Mouse (Mus musculus) ES-E14 (cell line): Measurements from ENCODE around the gene Nle1. TPM values are rescaled to one million over a fixed set of nuclear protein-coding genes. Genes with fewer than 3 reads are reported as not detected.

Experiments used
- DNase-seq: peaks from one replicate; pipeline ENCODE4 v3.0.0-alpha.2; 2013; ENCODE audit warnings: low read depth, low spot score
- H3K27ac ChIP-seq: 2 replicates; pipeline ENCODE4 v1.5.1; 2012; ENCODE audit warnings: low read depth, mild to moderate bottlenecking, low read length, moderate library complexity, mixed read lengths; ENCODE audit not compliant: poor library complexity, insufficient read depth, severe bottlenecking
- H3K36me3 ChIP-seq: 2 replicates; pipeline ENCODE4 v1.6.1; 2012; ENCODE audit warnings: mild to moderate bottlenecking, low read length, moderate library complexity, mixed read lengths; ENCODE audit not compliant: control insufficient read depth, poor library complexity, insufficient read depth, severe bottlenecking
- H3K4me1 ChIP-seq, 2 experiments: fragments of 150-350 bp in 1 of 2; sonication (generic) in 1 of 2; 2 replicates each; pipeline ENCODE4 v1.6.1; 2012; ENCODE audit warnings: low read length in 2 of 2, mild to moderate bottlenecking in 1 of 2, mixed read lengths in 1 of 2; ENCODE audit not compliant: control insufficient read depth in 2 of 2, insufficient read depth in 2 of 2, poor library complexity in 1 of 2
- H3K4me3 ChIP-seq, 2 experiments: fragments of 150-350 bp in 1 of 2; sonication (generic) in 1 of 2; 2 replicates each; pipeline ENCODE4 v1.5.1; 2012; ENCODE audit warnings: low read length in 2 of 2, low read depth in 1 of 2, mild to moderate bottlenecking in 1 of 2, mixed read lengths in 1 of 2; ENCODE audit not compliant: insufficient read depth in 1 of 2, poor library complexity in 1 of 2, severe bottlenecking in 1 of 2
- H3K9ac ChIP-seq: 2 replicates; pipeline ENCODE4 v1.6.1; 2012; ENCODE audit warnings: low read depth, mild to moderate bottlenecking, low read length, mixed read lengths; ENCODE audit not compliant: poor library complexity, insufficient read depth, severe bottlenecking
- H3K9me3 ChIP-seq: fragments of 150-350 bp; sonication (generic); 2 replicates; pipeline ENCODE4 v1.6.1; 2012; ENCODE audit warnings: low read depth, mild to moderate bottlenecking, low read length; ENCODE audit not compliant: control insufficient read depth, insufficient read depth
- CHD2 ChIP-seq: IDR thresholded peaks from 2 replicates; pipeline ENCODE4 v1.6.1; 2014; ENCODE audit warnings: mild to moderate bottlenecking, low read depth, low read length, inconsistent platforms
- HCFC1 ChIP-seq: IDR thresholded peaks from 2 replicates; pipeline ENCODE4 v1.6.1; 2012; ENCODE audit warnings: low read length, inconsistent platforms, borderline replicate concordance; ENCODE audit not compliant: insufficient read depth
- MAFK ChIP-seq: IDR thresholded peaks from 2 replicates; pipeline ENCODE4 v1.6.1; 2014; ENCODE audit warnings: mild to moderate bottlenecking, low read depth, low read length, inconsistent platforms; ENCODE audit not compliant: insufficient read depth
- ZC3H11A ChIP-seq: IDR thresholded peaks from 2 replicates; pipeline ENCODE4 v1.6.1; 2012; ENCODE audit warnings: low read depth, mild to moderate bottlenecking, inconsistent platforms, low read length, borderline replicate concordance
- ZNF384 ChIP-seq: IDR thresholded peaks from 2 replicates; pipeline ENCODE4 v1.6.1; 2012; ENCODE audit warnings: low read depth, low read length, inconsistent platforms
- in situ Hi-C, 2 experiments: fragments of 600-800 bp; cut with MboI; formaldehyde crosslinking; loops; one replicate each; pipeline ENCODE4 v1.15.1; 2025; ENCODE audit warnings: low sequenced_read_pairs in 2 of 2, inconsistent platforms in 1 of 2; ENCODE audit not compliant: unreplicated experiment in 2 of 2
- total RNA-seq: library from RNA; depleted of rRNA; stranded (reverse); fragments of 300-350 nt; gene quantifications from 2 replicates; pipeline ENCODE4 v1.2.3, GENCODE M21; 2012

The Nle1 gene
- total RNA-seq, 1 experiment, result 61.5 TPM

DNA sequence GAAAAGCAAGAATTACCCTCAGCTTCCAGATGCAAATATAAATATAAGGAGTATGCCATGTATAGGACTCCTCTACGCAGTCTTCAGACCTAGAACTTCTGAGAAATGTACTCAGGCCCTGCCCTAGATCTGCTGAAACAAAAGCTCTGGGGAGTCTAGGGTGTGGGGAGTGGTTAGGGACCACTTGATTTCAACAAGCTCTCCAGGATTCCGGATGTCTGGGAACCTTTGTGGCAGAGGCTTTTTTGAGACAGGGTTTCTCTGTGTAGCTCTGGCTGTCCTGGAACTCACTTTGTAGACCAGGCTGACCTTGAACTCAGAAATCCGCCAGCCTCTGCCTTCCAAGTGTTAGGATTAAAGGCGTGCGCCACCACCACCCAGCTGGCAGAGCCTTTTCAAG lies 2.4 kb downstream of the Nle1 start:
- no peak for DNase-seq
- no peaks in the 10 kb centered on the region for H3K9me3 ChIP-seq
- no peak overlapping the region for H3K4me3 ChIP-seq
- peaks cover 45% of the 10 kb centered on the region for H3K36me3 ChIP-seq
- peaks cover 2 to 8% of the 10 kb centered on the region in 2 experiments; a peak in 1 of 4 replicates for H3K4me1 ChIP-seq
- H3K27ac ChIP-seq, result no peak overlapping the region
- no peak for TF ChIP-seq ZNF384
- TF ChIP-seq ZC3H11A, result no peak
- TF ChIP-seq CHD2, result no peak
- no peak for TF ChIP-seq MAFK
- no peak for TF ChIP-seq HCFC1
- in situ Hi-C loops, result no loop called here
- H3K9ac ChIP-seq, result no peak overlapping the region

DNA sequence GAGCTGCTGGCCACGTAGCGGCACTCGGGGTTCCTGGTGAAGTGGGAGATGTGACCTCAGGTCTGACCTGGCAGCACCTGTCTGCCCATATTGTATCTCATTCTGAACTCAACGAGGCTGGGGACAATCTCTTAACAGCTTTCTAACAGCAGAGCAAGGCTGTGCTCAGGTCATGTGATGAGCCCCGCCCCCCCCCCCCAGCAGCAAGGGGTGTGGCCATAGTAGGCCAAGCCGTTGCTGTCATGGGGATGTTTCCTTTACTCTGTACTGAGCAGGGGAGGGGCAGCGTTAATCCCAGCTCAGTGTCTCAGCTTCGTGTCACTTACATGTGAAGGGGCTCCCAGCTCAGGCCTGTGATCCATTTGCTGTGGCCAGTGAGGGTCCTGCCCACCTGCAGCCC lies 3.3 kb downstream of the Nle1 start:
- Histone ChIP-seq H3K36me3 (peaks cover 54% of the 10 kb centered on the region), H3K4me1 (peaks cover 2 to 8% of the 10 kb centered on the region in 2 experiments; a peak in 1 of 4 replicates), H3K9ac (no peak overlapping the region), H3K9me3 (no peaks in the 10 kb centered on the region), H3K27ac (no peak overlapping the region), H3K4me3 (no peak overlapping the region)
- DNase-seq, result no peak
- in situ Hi-C loops, result no loop called here
- no peak for TF ChIP-seq ZC3H11A
- no peak for TF ChIP-seq ZNF384
- no peak for TF ChIP-seq MAFK
- no peak for TF ChIP-seq CHD2
- TF ChIP-seq HCFC1, result no peak

DNA sequence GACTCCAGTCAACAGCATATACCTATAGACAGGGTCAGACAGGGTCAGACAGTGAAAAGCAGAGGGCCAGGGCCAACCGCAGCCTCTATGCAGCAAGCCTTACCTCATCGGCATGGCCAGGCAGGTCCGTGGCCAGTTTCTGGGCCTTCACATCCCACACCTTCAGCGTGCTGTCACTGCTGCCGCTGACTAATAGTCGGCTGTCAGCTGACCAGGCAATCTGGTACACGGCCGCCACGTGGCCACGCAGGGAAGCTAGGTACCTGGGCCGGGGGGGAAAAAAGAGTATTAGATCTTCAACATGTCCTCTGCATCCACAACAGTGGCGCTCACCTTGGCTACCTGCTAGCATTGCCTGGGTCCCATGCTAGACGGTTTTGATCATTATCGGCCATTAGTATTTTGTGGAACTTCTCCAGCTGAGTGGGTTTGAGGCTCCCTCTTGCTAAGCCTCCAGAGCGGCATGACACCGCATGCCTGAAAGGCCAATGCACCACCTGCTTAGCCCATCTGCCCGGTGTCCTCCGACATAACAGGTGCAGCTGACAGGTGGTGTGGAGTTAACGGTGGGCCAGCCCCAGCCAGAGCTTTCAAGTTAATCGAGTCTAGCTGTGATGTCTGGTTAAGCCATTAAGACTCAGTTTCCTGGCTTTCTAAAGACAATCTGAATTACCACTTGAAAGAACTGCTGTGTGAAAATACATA lies 6.5 kb downstream of the Nle1 start:
- Histone ChIP-seq H3K4me1 (peaks cover 2 to 9% of the 10 kb centered on the region in 2 experiments; a peak in 1 of 4 replicates), H3K27ac (no peak overlapping the region), H3K36me3 (peaks cover 56% of the 10 kb centered on the region), H3K9ac (no peak overlapping the region), H3K9me3 (no peaks in the 10 kb centered on the region), H3K4me3 (no peak overlapping the region)
- DNase-seq, result no peak
- in situ Hi-C loops, result no loop called here
- TF ChIP-seq MAFK (no peak), ZNF384 (no peak), CHD2 (no peak), ZC3H11A (no peak)

DNA sequence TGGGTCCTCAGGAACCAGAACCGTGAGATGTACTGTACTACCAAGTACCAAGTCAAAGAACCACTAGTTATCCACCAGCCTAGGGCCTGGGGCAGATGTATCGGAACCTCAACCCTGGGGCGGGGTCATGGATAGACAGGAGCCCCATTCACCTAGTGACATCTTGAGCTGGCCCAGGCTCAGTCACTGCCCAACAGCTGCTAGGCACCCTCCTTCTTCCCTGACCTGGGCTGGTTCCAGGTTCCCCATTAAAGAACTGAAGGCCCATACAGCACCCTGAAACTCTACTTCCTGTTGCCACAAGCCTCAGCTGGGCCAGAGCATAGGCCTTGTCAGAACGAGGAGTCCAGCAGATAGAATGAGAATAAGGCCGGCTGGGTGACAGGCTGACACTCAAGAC lies 8.5 kb downstream of the Nle1 start:
- no peak overlapping the region for H3K9ac ChIP-seq
- DNase-seq, result no peak
- no peaks in the 10 kb centered on the region for H3K9me3 ChIP-seq
- H3K4me3 ChIP-seq, result no peak overlapping the region
- peaks cover 0 to 4% of the 10 kb centered on the region in 2 experiments; a peak in 1 of 4 replicates for H3K4me1 ChIP-seq
- no peak for TF ChIP-seq MAFK
- no peak for TF ChIP-seq CHD2
- no peak for TF ChIP-seq ZNF384
- no peak for TF ChIP-seq HCFC1
- TF ChIP-seq ZC3H11A, result no peak
- H3K36me3 ChIP-seq, result peaks cover 42% of the 10 kb centered on the region
- H3K27ac ChIP-seq, result no peak overlapping the region
- in situ Hi-C loops, result loop anchor here in 1 of 2 experiments (25.0 kb wide), 1 partner anchor 662 kb away; no protein-coding TSS in a partner anchor

DNA sequence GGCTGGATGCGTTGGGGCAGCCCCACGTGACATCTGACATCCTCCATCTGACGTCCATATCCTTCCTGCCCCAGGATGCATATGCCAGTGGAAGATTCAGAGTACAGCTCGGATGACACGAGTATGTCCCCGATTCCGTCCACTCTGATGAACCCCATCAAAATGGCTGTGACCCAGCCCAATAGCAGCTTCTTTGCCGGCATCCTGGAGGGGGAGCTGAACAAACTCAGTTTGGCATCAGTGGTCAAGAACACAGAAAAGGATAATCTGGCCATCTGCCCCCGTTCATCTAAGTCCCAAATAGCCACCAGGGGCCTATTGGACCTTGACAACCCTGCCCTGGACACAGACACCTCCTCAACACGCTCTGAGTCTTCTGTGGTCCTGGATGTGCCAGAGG lies 10.7 kb downstream of the Nle1 start:
- DNase-seq, result no peak
- Histone ChIP-seq H3K27ac (no peak overlapping the region), H3K36me3 (peaks cover 25% of the 10 kb centered on the region), H3K4me3 (no peak overlapping the region), H3K9ac (no peak overlapping the region), H3K9me3 (no peaks in the 10 kb centered on the region), H3K4me1 (peaks cover 0 to 4% of the 10 kb centered on the region in 2 experiments; a peak in 1 of 4 replicates)
- in situ Hi-C loops, result loop anchor here in 1 of 2 experiments (25.0 kb wide), 1 partner anchor 660 kb away; no protein-coding TSS in a partner anchor
- TF ChIP-seq HCFC1 (no peak), MAFK (no peak), CHD2 (no peak), ZNF384 (no peak), ZC3H11A (no peak)
